Mouse (Mus musculus) induced T-regulatory cell, adult 2 months (primary cell): ENCODE data around the gene Dmac2.

Experiments used
- DNase-seq: peaks from one replicate; pipeline ENCODE4 v3.0.0-alpha.2; 2012; ENCODE audit warnings: low read depth

Gene Dmac2

DNA sequence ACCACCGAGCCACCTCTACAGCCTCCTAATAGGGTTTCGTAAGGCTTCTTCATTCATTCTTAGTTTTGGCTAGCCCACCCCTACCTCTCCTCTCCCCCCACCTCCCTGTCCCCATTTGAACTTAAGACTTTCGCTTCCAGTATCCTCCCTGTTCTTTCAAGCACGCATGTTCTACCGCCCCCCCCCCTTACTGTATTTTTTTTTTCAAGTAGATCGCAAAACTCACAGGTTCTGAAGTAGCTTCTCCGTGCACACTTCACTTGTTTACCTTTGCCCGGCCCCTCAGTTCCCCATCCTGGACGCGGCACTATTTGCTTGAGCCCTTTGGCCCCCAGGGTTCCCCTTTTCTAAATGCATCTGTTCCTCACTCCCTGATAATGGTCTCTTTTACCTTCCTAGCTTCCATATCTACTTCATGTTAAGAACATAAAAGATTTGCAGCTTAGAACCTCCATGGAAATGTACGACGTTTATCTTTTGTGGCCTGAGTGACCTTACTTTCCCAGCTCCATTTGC, 33.1 kb downstream of the Dmac2 start:
- no peak for DNase-seq

DNA sequence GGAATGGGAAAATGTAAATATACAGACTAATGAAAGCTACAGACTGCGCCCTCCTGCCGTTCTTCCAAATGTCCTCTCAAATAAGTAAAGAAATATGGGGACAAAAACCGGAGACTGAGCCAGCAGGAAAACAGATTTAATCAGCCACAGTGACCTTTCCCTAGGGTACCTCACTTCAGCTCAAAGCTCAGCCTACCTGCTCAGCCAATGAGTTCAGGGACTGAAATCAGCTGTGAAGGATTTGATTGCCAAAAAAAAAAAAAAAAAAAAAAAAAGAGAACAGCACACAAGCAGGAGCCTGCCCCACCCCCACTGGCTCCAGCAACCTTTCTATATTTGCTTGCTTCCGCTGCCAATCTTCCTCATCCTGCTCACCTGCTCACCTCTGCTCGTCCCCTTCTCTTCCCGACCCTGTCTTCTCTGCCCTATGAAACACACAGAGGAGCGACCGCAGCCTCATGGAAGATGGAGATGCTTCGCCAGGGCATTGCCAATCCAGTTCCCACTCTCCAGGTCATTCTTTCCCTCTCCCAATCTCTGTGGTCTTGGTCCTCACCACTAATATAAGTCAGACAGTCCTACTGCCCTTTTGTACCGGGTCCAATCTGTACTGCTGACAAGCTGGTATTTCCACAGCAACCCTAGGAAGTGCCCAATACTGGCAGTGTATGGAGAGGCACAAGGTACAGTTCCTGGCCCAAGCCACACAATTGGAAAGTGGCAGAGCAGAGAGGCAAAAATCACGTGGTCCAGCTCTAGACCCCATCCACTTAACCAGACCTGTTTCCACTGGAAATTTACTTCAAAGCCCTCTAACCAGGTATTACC, 36.6 kb downstream of the Dmac2 start:
- no peak for DNase-seq

- no peak for DNase-seq
Measured at GRCm38 (mm10) chr7:25657785-25658184, 38.6 kb downstream of the Dmac2 start.

- DNase-seq, result peak; percentile 100
Measured at GRCm38 (mm10) chr7:25658657-25659472, 39.7 kb downstream of the Dmac2 start, which contains the start of the genes Bckdha and Exosc5. Gene Bckdha, minus strand, starts transcription at chr7:25658981. Gene Exosc5, plus strand, starts transcription at chr7:25659164.

- DNase-seq, result no peak
Measured at GRCm38 (mm10) chr7:25666381-25666780, 47.2 kb downstream of the Dmac2 start.

- no peak for DNase-seq
Measured at GRCm38 (mm10) chr7:25669158-25669557, 49.9 kb downstream of the Dmac2 start.

GRCm38 (mm10) chr7:25669631-25670030, 50.4 kb downstream of the Dmac2 start:
- DNase-seq, result no peak

GRCm38 (mm10) chr7:25670096-25670495, 50.9 kb downstream of the Dmac2 start:
- DNase-seq, result no peak

DNA sequence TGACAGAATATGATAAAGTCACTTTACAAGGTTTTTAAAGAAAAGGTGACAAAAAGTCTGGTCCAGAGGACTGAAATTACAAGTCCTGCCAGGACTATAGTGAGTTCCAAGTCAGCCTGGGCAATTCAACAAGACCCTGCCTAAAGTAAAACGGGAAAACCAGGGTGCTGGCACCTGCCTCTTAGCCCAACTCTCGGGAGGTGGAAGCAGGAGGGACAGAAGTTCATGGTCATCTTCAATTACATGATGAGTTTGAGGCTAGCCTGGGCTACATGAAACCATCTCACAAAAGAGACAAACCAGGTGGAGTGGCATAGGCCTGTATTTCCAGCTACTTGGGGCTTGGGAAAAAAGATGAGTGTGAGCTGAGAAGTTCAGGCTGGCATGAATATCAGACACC, 52.5 kb downstream of the Dmac2 start:
- DNase-seq, result no peak

DNA sequence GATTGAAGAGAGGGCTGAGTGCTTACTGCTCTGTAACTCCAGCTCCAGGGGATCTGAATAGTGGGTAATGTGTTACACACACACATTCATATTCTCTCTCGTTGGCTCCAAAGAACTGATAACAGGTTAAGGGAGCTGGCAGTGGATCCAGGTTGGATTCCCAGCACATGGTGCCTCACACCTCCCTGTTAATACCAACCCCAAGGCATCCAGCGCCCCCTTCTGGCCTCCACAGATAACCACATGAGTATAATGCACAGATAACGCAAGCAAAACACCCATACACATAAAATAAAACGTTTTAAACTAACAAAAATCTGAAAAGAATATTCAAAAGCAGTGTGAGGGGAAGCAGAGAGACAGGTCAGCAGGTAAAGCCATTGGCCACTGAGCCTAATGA, 53.2 kb downstream of the Dmac2 start:
- DNase-seq, result peak; percentile 49

DNA sequence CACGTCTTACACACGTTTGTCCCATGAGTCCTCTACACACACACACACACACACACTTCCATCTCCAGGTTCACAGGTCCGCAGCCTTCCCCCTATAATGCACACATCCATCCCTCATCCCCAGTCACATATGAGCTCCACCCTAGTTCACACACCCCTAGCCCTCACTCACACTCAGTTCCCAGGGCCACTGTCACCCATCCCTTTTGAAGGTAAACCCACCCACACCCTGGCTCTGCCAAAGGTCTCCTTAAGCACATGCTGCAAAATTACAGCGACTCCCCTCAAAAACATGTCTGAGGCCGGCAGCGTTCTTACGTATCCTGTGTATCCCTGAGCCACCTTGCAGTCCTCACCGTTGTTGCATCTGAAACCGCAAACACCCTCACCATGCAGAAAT, 55.1 kb downstream of the Dmac2 start:
- DNase-seq, result peak; percentile 48

DNA sequence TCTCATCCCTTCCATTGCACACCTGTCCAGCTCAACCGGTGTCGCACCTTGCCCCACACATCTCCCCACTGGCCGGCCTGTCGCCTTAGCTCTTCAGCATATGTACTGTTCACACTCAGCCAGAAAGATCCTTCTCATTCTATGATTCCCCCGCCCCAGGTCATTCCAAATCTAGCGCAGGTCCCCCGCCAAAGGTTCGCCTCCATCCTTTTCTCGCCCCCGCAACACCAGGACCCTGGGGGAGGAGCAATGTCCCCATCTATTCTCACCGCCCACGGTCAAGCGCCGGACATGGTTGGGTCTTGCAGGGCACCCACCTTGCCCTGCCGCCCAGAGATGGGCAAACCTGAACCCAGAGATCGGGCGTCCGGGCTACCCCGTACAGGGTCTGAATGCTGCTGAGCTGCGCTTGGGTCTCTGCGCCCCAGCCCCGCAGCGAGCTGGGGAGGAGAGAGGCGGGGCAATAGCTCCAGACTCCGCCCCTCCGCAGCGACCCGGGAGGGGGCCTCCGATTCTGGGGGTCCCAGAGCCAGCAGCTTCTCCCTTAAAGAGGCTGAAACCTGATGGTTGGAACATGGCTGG, 55.6 kb downstream of the Dmac2 start, which contains the start of gene Tmem91:
Tmem91 (minus strand) TSS at position 448 of the 582 bp plus-strand sequence.
- peak; percentile 44 for DNase-seq
